Mouse (Mus musculus) hindbrain, postnatal 0 days (tissue): ENCODE measurements at regions not wholly inside any gene's neighbourhood (a gene's known extent, or its start where the extent isn't known, plus 50 kb on each side); places are given as distances from the start of the nearest gene placed in this dataset.
A peak's percentile ranks its signal among the peaks of the same experiment; 100 is the strongest.

Source experiments
- ATAC-seq: fragments of 200-750 bp; cut with Nextera tagmentation; 2 replicates; pipeline ENCODE4 v1.8.0; 2017; ENCODE audit warnings: mild to moderate bottlenecking, moderate TSS enrichment, moderate library complexity
- DNase-seq: peaks from one replicate; pipeline ENCODE4 v3.0.0-alpha.2; 2015; ENCODE audit warnings: low spot score
- H3K27ac ChIP-seq: fragments of 300-500 bp; sonication (generic); 2 replicates; pipeline ENCODE4 v1.5.1; 2014; ENCODE audit warnings: mild to moderate bottlenecking
- H3K27me3 ChIP-seq: fragments of 300-500 bp; sonication (generic); 2 replicates; pipeline ENCODE4 v1.6.1; 2014; ENCODE audit warnings: low read length, mixed read lengths; ENCODE audit not compliant: insufficient read depth
- H3K36me3 ChIP-seq: fragments of 300-500 bp; sonication (generic); 2 replicates; pipeline ENCODE4 v1.6.1; 2014; ENCODE audit warnings: low read length, mixed read lengths; ENCODE audit not compliant: insufficient read depth
- H3K4me1 ChIP-seq: fragments of 300-500 bp; sonication (generic); 2 replicates; pipeline ENCODE4 v1.6.1; 2014; ENCODE audit warnings: antibody characterized with exemption, low read length, mixed read lengths; ENCODE audit not compliant: insufficient read depth
- H3K4me2 ChIP-seq: fragments of 300-500 bp; sonication (generic); 2 replicates; pipeline ENCODE4 v1.6.1; 2014; ENCODE audit warnings: low read depth, mild to moderate bottlenecking, low read length, moderate library complexity, mixed read lengths
- H3K4me3 ChIP-seq: fragments of 300-500 bp; sonication (generic); 2 replicates; pipeline ENCODE4 v1.5.1; 2014; ENCODE audit warnings: low read length
- H3K9ac ChIP-seq: fragments of 300-500 bp; sonication (generic); replicated peaks from 2 replicates; pipeline ENCODE4 v1.6.1; 2014; ENCODE audit warnings: mild to moderate bottlenecking, low read length, moderate library complexity, mixed read lengths
- H3K9me3 ChIP-seq: fragments of 300-500 bp; sonication (generic); 2 replicates; pipeline ENCODE4 v1.6.1; 2016; ENCODE audit warnings: low read length, mixed read lengths
- CTCF ChIP-seq: IDR thresholded peaks from 2 replicates; pipeline ENCODE4 v1.5.1; 2016; ENCODE audit warnings: antibody characterized with exemption, control low read depth, low read depth
- WGBS: fragments of 180-500 bp; shearing (Covaris S2); extraction: QIAGEN DNeasy Blood & Tissue Kit; methylation state at CpG from one replicate; pipeline ENCODE4 v1.1.7; 2014; 5-methylcytosine and 5-hydroxymethylcytosine counted together
- microRNA counts: library from miRNA; unstranded; fragments of <30 nt; microRNA quantifications from one replicate; lab custom pipeline; 2015
- microRNA-seq, 2 experiments: library from miRNA; unstranded; fragments of <30 nt; microRNA quantifications; one replicate each; pipeline ENCODE4; 2016

DNA sequence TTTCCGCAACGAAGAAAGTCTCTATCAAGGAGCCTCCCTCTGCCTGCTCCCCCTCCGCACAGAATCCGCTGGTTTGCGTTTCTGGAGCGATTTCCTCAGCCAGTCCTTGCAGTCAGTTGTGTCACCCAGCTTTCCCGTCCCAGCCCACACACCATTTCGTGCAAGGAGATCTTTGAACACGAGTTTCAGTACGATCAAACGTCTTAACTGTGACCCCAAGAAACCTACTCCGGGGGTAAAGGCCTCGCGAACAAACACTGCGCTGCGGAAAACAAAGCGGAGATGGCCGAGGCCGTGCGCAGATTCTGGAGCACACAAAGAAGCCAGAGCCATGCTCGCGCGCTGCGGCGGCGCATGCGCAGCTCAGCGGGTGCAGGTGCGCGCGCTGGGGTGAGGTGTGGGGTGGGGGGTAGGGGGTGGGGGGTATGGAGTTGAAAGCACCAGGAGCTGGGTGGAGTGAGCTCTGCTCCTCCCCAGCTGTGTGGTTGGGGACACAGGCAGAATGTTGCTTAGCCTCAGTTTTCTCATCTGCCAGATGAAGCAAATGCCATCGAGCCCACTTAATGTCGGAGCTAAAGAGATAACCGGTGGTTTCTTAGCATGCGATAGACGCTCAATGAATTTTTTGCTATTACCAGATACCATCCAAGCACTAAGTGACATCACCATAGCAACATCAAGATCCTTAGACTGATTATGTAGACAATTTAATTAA lies 52.8 kb upstream of the Nfe2l3 start:
- peak overlapping the region; percentile 60 for H3K4me2 ChIP-seq
- H3K36me3 ChIP-seq = no peaks in the 10 kb centered on the region
- H3K27me3 ChIP-seq = no peaks in the 10 kb centered on the region
- H3K9me3 ChIP-seq = no peaks in the 10 kb centered on the region
- ATAC-seq (peak; percentile 89), DNase-seq (peak; percentile 88)
- H3K4me1 ChIP-seq = no peaks in the 10 kb centered on the region
- WGBS = 2% methylated on average over 36 of the region's 36 CpGs
- H3K27ac ChIP-seq = peak overlapping the region; percentile 92
- peak overlapping the region; percentile 64 for H3K9ac ChIP-seq
- TF ChIP-seq CTCF = no peak
- H3K4me3 ChIP-seq = peak overlapping the region; percentile 38

DNA sequence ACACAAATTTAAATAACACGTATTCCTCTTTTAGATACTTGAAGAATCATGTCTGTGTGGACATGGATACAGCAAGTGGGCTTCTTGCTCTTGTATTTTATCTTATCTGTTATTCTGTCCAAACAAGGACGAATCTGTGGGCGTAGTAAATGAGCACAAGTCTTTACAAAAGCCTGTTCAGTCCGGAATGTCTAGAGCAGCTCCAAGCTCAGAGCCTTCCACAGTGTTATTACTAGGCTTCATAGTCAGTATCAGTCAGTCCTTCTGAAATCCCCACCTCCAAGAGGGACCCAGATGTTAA lies 52.2 kb upstream of the Nfe2l3 start:
- Histone ChIP-seq H3K27ac (peak overlapping the region; percentile 92), H3K4me1 (no peaks in the 10 kb centered on the region), H3K4me2 (peak overlapping the region; percentile 60; the same call in 1 of the 2 replicates), H3K9ac (peak overlapping the region; percentile 64; the same call in 1 of the 2 replicates), H3K4me3 (no peak overlapping the region), H3K9me3 (no peaks in the 10 kb centered on the region), H3K36me3 (no peaks in the 10 kb centered on the region), H3K27me3 (no peaks in the 10 kb centered on the region)
- WGBS = 51% methylated on average over 4 of the region's 4 CpGs
- no peak for TF ChIP-seq CTCF
- no peak for ATAC-seq
- no peak for DNase-seq

- no peak for TF ChIP-seq CTCF
- 52% methylated on average over 9 of the region's 9 CpGs for WGBS
- Histone ChIP-seq H3K36me3 (no peaks in the 10 kb centered on the region), H3K9ac (no peak overlapping the region), H3K4me3 (no peak overlapping the region), H3K4me1 (no peaks in the 10 kb centered on the region), H3K27me3 (no peaks in the 10 kb centered on the region), H3K27ac (no peak overlapping the region), H3K9me3 (no peaks in the 10 kb centered on the region), H3K4me2 (no peak overlapping the region)
- DNase-seq = no peak
- ATAC-seq = no peak
Measured at GRCm38 (mm10) chr6:51381465-51381864, 51.0 kb upstream of the Nfe2l3 start.

MicroRNA genes in the stretch of these regions (microRNA counts, 519-probe panel; counts per million panel counts)
- microRNA mmu-miR-148a (lab: Ali Mortazavi, UCI) = 4,889 counts per million, percentile 83 among the panel's probes with 10 or more counts

Small RNA genes in the stretch of these regions (microRNA-seq; reads per million reads assigned to microRNA genes)
- gene Mir148a = 461 to 590 reads per million in 2 experiments
